Mouse (Mus musculus) embryo, embryonic 10.5 days (tissue): ENCODE results near the gene Eif1.
A peak's percentile ranks its signal among the peaks of the same experiment; 100 is the strongest.
"Not testable (repeated sequence)": the region's sequence is repeated elsewhere in the genome, so short reads cannot be mapped to it uniquely, and the experiment has no call there.

ENCODE experiments used
- DNase-seq: peaks from one replicate; pipeline ENCODE4 v3.0.0-alpha.2; 2015; ENCODE audit warnings: low spot score

The Eif1 gene

DNA sequence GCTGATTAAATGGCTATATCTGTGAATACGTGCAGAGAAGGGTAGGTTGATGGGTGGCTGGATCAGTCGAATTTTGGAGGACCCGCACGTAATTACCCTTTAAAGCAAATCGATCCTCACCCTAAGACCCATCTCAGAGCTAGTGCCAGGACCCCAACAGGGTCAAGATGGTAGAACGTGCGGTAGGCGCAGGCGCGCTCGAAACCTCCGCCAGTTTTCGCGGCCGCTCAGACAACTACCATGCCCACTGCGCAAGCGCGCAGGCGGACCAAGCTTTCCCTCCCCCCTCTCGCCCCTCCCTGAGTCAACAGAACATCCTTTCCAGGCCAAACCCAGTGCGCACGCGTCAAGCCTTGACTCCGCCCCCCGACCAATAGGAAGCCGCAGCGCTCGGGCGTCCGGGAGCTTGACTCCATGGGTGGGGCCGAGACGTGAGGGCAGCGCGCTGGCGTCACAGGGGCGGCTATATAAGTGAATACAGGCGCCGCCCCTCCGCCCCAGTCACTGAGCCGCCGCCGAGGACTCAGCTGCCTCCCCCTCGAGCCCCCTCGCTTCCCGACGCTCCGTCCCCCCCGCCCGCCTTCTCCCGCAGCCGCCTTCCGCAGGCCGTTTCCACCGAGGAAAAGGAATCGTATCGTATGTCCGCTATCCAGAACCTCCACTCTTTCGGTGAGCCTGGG is at the start of gene Eif1:
TSS of gene Eif1 (plus strand) at position 394 of the 680 bp plus-strand sequence.
- DNase-seq = peak; percentile 100

- DNase-seq = no peak
Measured at GRCm38 (mm10) chr11:100271878-100272277, 47.8 kb upstream of the Eif1 start.

GRCm38 (mm10) chr11:100274719-100275118 is 45.0 kb upstream of the Eif1 start:
- DNase-seq = no peak

DNA sequence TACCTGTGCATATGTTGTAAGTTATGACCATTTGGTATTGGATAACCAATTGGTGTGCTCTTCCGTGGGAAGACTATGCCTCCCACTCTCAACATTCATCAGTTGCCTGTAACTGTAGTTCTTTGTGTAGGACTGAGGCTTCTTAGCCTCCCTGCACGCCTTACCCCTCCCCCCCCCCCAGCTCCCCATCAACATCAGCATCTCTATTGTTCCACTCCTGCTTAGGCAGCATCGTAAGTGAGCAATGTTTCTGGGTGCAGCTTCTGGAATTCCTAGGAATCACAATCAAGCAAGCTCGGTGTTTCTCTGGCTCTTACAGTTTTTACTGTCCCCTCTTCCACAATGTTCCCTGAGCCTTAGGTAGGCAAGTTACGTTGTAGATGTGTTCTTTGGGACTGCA is 44.2 kb upstream of the Eif1 start:
- DNase-seq = no peak

DNA sequence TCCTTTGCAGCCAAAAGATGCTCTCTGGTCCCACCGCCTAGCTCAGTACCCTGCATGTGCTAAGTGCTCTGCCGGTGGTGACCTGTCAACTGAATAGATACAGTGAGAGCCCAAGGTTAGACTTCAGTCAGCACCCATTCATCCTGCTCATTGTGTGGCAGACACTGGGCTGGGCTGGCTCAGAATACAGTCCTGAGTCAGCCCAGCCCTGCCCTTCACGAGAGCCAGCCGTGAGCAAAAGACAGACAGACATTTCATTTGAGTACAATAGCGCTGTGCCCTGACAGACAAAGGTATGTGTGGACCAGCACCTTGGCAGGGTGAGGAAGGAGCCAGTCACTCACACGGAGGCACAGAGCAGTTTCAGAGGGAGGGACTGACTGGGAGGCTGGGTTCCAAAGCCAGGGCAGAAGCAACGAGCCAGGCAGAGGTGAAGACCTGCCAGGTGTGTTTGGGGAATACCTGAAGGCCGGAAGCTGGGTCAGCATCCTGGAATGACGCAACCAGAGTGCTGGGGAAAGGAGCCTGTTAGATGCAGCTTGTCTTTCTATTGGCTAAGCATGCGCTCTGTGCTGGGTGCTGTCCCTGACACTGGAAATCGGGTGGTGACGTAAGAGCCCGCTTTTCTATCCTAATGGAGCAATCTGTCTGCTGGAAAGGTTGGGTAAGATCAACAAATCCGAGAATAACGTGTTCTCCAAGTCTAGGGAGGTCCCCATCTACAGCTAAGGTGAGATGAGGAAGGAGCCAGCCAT is 41.8 kb upstream of the Eif1 start:
- no peak for DNase-seq

GRCm38 (mm10) chr11:100278759-100279158 is 40.9 kb upstream of the Eif1 start:
- no peak for DNase-seq

DNA sequence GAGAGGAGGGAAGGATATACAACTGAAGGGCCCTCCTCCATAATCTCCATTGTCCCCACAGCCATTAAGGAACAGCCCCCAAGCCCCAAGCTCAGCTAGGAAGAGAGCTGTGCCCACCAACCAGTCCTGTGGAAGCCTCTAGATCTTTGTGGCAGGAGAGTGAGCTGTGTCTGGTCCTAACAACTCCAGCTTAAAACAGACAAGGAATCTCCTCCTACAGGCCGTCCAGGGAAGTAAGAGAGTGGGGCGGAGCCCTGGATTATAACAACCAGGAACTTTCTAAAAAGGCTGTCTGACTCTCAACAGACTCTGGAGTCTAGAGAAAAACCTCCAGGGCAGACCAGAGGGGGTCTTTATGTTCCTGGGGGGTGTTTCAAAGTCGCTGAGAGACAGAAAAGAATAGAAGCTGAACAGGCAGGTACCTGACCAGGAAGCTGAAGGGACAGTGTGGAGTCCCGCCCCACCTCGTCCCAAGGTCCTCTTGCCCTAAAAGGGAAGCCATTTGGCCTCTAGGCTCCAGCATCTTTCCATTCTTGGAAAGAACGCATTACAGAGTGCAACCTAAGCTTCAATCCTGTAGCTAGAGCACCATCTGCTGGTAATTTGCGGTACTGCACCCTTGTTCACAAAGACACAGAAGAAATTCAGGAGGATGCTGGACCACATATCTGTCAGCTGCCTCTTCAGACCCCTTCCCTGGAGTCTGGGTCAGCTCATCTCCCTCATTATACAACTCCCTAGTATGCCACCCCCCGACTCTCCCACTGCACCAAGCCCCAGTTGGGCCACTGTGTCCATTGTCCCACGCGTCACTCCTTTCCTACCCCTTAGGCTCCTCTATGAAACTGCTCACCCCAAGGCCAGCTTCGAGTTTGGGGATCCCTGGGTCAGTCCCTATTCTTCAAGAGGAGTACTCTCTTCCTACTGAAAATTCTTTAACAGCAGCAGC is 37.8 kb upstream of the Eif1 start:
- peak; percentile 96 for DNase-seq

GRCm38 (mm10) chr11:100282549-100282948 is 37.1 kb upstream of the Eif1 start:
- DNase-seq = peak; percentile 89

DNA sequence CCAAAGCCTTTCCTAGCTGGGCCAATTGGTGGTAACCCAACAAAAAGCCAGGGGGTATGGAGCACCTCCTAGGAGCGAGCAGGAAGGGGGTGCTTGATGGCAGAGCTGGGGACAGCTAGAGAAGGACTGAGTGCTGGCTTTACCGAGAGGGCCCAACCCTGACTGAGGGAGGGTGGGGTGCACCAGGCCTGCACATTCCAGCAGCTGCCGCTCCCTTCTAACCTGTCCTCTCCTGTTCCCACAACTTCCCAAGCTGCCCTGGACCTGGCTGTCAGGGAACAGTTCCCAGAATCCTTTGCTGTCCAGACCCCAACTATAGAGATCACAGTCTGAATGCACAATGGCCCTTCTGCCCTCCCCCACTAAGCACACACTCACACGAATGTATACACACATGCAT is 34.7 kb upstream of the Eif1 start:
- no peak for DNase-seq

GRCm38 (mm10) chr11:100287024-100287423 is 32.7 kb upstream of the Eif1 start:
- no peak for DNase-seq

DNA sequence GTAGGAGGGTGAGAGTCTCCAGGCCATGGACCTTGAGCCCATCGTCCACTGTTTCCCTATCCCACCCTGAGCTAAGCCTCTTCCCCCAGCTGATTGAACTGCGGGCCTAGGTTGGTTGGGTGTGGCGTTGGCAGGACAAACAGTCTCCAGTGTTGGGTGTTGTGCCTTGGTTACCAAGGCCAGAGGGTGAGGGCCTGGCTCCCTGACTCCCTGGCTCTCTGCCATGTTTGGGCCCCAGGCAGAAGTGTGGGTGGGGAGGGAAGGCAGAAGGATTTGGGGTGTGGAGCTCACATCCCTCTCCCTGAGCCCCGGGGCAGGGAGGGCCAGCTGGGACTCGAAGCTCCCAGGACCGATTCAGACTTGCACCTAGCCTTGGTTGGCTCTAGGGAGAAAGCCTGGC is 30.7 kb upstream of the Eif1 start:
- no peak for DNase-seq

DNA sequence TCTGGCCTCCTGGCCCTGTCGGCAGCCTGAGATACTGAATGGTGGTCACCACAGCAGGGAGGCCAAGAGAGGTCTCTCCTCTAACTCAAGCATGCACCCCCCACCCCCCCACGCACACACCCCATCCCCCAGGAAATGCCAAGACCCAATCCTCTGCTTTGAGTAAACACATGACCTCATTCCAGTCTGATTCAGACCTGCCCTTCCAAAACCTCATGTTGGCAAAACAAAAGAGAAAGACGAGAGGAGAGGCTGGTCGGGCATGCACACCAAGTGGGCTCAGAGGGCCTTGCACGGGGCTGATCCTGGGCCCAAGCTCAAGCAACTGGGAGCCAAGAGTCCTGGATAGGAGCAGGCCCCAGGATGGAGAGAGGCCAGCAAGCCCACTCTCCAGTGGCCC is 29.4 kb upstream of the Eif1 start:
- no peak for DNase-seq

DNA sequence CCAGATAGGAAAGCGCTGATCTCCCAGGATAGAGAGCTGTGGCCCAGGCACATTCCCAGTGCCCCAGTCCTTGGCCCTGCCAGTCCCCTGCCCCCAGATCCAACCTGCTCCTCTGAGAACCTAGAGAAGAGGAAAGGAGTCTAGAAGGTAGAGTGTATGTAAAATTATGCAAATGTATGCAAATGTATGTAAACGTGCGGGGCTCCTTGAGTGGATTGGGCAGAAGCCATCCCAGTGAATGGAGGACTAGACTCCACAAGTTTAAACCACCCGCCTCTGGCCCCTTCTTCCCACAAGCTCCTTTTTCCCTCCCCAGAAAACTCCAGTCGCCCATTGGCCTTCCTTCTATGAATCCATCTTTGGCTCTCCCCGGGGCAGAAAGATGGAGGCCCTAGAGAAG is 26.8 kb upstream of the Eif1 start:
- no peak for DNase-seq

- DNase-seq = peak; percentile 94
Measured at GRCm38 (mm10) chr11:100295308-100295707, 24.4 kb upstream of the Eif1 start.

DNA sequence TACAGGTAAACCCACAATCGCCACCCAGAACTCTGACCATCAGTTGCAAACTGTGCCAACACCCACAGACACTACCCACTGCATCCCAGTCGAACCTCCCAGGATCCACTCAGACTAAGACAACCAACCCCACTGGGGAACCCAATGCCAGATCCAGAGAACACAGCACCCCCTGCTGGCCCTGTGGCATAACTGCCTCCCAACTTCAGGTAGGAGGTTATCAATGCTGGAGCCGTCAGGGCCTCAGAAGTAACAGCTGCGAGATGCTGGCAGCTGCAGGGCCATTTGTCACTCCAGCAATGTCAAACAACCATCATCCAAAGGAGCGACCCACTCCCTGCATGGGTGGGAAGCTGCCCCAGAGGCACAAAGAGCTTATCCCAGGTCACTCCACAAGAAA is 21.9 kb upstream of the Eif1 start:
- DNase-seq = peak; percentile 40

GRCm38 (mm10) chr11:100298274-100299036 is 21.2 kb upstream of the Eif1 start:
- peak; percentile 89 for DNase-seq

GRCm38 (mm10) chr11:100300293-100300692 is 19.4 kb upstream of the Eif1 start:
- DNase-seq = peak; percentile 82

GRCm38 (mm10) chr11:100301292-100301691 is 18.4 kb upstream of the Eif1 start:
- no peak for DNase-seq

DNA sequence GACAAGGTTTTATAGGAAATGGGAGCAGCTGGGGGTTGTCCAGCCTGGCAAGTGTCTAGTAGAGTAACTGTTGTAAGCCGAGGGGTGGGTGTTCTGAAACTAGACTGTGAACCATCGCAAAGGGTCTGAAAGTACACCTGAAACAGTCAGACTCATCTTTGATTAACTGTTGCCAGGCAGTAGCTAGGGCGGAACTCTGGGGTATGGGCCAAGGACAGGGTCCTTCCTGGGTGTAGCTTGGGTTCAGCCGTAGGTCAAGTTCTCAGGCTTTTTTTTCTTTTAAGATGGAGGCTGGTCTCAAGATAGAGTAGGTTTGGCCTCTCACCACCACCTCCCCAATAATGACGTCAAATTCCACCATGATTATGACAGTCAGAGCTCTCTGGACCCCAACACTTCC is 11.8 kb upstream of the Eif1 start:
- DNase-seq = no peak

DNA sequence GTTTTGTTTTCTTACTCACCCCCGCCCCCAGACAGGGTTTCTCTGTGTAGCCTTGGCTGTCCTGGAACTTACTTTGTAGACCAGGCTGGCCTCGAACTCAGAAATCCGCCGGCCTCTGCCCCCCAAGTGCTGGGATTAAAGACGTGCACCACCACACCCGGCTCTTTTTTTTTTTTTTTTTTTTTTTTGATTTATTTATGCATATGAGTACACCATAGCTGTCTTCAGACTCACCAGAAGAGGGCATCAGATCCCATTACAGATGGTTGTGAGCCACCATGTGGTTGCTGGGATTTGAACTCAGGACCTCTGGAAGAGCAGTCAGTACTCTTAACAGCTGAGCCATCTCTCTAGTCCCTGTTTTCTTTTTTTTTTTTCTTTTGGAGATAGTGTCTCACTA is 11.0 kb upstream of the Eif1 start:
- not testable (repeated sequence) for DNase-seq

DNA sequence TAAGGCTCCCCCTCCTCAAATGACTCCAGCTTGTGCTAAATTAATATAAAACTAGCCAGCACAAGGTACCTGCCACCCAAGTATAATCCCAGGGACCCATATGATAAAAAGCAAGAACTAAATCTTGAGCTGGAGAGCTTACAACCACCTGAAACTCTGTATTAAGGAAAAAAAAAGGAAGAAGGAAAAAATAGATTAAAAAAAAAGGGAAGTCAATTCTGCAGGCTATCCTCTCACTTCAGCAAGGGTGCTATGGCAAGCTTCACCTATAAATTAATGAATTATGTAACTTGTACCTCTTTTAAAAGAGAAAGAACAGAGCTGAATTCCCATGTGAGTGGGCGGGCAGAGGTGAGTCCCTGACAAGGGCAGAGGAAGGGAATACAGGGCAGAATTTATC is 8.0 kb upstream of the Eif1 start:
- DNase-seq = no peak
